Mouse (Mus musculus) spleen, adult 18-20 months (tissue): ENCODE data around the gene Gns.

Experiments used
- DNase-seq, 2 experiments: peaks; one replicate each; pipeline ENCODE4 v3.0.0; 2022; ENCODE audit warnings: mixed read lengths in 2 of 2

The Gns gene

DNA sequence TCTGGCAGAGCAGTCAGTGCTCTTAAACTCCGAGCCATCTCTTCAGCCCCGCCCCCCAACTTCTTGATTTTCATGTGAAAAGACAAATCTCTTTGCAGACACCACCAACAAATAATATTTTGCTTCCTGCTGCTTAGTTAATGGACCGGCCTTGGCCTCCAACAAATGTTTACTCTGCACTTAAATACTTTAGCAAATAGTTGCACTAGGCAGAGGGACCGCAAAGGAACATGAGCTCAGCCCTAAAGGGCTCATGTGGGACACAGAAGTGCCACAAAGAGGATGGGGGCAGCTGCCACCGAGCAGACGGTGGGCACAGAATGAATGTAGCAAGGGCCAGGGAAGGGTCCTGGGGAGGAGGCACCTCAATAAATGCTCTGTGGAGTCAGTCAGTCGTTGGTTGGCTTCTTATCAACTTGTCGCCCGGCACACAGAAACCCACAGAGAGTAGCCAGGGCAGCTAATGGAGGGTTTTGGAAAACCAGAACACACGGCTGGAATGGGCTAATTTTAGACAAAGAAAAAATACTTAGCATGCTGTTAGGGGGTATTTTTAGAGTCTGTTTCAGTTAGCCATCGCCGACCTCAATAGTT lies 67.2 kb downstream of the Gns start:
- DNase-seq = no peak

DNA sequence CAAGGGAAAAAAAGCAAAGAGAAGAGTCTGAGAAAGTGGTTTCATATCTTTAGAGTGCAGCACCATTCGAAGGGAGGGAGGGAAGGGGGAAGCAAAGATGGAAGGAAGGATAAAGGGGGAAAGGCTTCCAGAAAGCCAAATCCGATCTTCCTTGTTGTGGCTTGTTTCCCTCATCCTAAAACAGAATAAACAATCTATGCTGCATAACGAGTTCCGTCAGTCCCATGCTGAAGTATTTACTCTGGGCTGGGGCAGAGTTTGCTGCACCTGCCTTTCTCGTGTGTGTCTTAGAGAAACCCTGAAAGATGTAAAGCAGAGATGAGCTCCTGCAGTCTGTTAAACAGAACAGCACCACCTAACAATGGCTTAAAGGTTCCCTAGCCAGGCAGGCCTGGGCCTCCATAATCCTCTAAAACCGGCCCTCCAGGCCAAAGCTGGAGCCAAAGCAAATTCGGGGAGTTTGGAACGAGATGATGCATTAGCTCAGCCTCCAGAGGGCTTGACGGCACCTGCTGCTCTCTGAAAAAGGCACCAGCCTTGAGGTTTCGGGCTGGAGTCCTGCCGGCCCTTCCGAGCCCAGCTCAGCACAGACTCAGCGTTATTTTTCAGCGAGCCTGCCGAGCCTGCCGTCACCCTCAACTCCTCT lies 67.9 kb downstream of the Gns start:
- DNase-seq = no peak

DNA sequence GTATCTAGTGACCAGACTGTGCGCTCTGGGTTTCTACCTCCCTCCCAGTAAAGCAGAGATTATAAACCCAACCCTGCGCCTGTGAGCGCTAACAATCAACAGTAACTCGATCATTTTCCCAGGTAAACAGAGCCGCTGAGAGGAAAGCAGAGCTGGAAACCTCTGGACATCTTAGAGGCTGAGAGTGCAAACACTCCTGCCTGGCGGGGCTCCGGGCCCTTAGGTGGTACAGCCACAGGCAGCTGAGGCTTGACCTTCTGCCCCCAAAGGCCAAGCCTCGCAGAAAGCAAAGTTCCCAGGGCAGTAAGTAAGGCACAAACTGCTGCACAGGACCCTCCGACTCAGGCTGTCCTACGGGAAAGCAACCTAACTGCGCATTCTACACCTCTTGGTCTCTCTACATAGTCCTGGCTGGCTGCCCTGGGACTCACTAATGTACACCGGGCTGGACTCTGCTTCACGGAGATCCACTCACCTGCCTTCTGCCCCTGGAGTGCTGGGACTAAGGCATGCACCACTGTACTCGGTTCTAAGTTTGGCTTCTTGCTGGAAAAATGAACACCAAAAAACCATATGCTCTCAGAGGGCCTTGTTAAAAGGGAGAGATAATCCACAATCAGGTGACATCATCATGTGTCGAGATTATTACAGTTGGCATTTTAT lies 69.7 kb downstream of the Gns start:
- no peak for DNase-seq

DNA sequence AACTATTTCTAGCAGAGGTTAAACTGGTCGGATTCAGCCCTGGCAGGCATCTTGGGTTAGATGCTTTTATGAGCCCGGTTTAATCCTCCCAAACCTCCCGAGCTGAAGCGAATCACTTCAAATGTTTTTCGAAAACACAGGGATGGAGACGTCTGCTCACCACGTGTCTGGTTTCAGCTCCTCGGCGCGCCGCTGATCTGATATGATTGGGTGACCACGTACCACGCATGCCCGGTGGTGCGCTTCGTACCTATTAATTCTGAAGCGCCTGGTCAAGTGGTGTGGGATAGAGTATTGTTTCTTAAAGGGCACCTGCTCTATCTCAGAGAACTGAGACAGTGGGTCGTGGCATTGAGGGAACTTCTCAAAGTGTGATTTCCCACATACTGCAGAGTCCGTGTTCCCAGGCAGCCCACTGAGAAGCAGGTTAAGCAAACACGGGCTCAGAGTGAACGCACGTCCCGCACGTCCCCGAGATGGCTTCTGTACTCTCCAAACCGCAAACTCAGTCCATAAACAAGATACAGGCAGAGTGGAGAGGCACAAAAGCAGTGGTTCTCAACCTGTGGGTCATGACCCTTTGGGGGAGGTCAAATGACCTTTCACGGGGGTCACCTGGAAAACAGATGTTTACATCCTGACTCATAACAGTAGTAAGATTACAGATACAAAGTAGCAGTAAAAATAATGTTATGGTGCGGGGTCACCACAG lies 70.8 kb downstream of the Gns start:
- DNase-seq = no peak

DNA sequence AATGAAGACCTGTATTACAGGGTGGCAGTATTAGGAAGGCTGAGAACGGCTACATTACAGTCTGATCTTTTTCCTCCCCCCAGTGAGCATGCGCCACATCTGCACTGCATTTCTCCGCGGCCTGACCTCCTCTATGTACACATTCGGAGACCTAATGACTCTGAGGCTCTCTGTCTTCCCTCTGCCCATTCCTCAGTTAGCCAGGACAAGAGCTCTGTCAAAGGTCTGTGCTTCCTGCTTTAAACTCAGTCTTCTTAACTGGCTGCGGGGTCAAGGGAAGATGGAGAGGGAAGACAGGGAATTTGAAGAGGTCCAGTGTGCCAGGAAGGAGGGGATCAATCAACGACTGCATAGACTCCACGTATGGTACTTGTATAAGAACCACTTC lies 71.4 kb downstream of the Gns start:
- DNase-seq = no peak

DNA sequence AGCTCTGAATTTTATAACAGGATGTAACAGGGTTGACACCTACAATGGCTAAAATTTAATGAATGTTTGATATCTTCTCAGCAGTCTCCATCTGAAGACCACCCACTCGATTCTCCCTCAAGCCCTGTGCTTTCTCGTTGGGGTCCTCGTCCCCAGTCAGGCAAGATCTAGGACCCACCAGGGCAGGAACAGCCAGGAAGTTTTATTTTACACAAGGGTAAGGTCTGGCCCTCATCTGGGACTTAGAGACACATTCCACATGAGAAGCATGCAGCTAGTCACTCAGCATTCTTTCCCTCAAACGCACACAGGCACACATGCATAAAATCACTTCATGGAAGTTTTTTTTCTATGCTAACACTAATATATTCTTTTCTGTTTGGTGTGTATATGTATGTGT lies 71.8 kb downstream of the Gns start:
- no peak for DNase-seq

DNA sequence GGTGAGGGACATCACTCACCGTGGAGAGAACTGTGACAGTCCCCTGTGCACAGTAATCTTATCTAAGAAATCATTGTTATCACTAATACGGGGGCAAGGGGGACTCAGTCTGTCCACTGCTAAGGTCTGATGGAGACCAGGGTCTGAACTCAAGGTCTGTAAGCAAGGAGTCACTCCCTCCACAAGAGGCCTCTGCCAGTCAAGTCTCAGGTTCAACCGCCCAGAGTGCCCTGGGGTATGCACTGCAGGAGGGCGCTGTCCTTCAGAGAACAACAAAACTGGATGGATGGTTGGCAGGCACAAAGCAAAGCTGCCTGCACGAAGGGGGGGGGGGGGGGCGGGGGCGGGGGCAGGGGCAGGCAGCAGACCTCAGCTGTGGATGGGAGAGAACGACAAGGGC lies 73.2 kb downstream of the Gns start:
- no peak for DNase-seq

DNA sequence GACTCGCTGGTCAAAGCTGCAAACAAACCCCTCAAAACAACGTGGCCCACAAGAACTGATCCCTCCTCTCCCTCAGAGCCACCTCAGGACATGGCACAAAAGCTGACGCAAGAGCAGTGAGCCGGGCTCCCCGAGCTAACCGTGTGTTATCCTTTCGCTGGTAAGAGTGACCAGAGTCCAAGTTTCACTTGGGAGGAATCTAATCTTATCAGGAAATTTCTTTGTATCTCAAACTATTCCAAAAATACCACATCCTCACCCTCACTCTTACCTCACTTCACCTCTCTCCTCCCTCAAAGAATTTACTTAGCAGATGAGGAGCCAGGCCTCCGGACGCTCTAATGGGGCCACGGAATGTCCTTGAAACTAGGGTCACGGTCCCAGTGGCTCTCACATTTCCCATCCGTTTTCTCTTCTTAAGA lies 74.4 kb downstream of the Gns start:
- DNase-seq = no peak

DNA sequence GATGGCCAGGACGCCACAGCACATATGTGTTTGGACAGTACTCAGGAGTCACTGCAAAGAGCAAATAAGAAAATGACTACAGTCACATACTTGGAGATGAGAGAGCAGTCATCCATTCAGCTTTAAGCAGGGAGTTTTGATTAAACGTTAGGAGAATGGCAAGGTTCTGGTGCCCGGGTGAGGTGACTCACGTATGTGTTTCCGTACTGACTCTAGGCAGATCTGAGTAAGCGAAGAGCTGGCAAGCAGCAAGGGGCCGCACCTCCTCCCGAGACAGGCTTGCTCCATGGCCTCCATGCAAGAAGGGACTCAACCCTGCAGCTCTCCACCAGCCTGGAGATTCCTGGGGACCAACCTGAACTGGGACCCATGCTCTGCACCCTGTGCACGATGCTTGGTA lies 78.9 kb downstream of the Gns start:
- DNase-seq = no peak

DNA sequence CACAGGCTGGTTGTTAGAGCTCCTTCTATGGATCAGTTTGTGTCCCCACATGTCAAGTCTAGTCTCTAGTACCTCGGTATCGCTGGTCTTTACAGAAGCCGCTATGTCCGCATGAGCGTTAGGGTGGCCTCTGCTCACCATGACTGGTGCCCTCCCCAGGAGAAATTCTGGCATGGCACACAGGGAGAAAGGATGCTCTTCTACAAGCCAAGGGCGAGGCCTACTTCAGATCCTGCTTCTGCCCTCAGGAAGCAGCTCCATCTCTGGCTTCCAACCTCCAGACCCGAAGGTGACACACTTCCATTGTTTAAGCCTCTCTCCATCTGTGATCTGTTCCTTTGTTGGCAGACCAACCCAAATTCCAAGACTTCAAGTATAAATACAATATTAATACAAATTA lies 79.3 kb downstream of the Gns start:
- DNase-seq = no peak

DNA sequence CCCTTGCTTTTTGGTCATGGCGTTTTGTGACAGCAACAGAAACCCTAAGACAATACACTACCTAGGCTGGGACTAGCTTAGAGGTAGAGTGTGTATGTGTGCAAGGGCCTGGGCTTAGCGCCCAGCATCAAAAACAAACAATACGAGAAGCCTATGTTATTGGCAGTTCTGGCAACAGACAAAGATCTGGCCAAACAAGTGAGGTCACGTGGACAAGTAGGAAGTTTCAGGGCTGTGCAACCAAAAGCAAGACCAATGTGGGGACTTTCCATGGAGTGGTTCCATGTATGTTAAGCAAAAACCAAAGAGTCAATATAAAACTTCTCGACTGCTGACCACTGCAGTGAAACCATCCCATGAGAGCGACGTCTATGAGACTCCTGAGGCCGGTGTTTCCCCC lies 80.9 kb downstream of the Gns start:
- DNase-seq = no peak
